Mouse (Mus musculus) adrenal gland, postnatal 25 days (tissue): ENCODE results near the gene Trim9. TPM values are rescaled to one million over a fixed set of nuclear protein-coding genes. Genes with fewer than 3 reads are reported as not detected.
A peak's percentile ranks its signal among the peaks of the same experiment; 100 is the strongest.

Experiments
- DNase-seq: peaks from one replicate; pipeline ENCODE4 v3.0.0; 2021; ENCODE audit warnings: mixed read lengths
- total RNA-seq: library from RNA; stranded (reverse); gene quantifications from 2 replicates; pipeline ENCODE4 v1.2.3, GENCODE M21; 2021

The Trim9 gene
- total RNA-seq, 1 experiment from 2014 or later = 2.3 TPM

DNA sequence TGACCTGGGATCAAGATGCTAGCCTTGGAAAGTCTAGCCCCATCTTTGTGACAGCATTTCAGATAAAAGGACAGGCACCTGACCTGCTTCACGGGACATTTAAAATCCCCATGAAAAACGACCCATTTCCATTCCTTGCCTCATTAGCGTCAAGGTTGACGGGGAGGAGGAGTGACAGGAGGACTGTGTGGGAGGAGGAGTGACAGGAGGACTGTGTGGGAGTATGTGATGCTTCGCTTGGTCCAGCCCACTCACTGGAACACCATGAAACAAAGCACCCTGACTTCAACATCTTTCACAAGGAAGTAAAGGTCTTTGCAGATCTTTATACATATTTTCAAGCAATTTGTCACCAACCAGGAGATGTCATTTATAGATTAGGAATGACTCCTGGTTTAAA is 139.2 kb downstream of the Trim9 start:
- no peak for DNase-seq

DNA sequence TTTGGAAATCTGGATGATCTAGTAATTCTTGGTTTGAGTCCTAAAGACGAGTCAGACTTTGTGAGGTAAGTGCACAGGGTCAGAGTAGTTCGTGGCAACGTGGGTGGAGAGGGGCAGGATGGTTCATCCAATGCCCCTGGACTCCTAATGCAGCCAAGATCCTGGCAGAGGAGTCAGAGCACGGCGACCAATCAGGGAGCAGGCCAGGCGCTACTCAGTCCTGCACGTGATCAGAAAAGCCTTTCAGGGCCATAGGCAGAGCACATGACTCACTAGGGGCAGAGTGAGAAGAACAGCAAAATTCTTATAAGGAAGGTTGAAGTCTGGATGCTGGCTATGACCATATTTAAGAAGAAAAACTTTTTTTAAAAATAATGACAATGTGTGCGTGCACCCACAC is 143.0 kb downstream of the Trim9 start:
- peak; percentile 9 for DNase-seq

DNA sequence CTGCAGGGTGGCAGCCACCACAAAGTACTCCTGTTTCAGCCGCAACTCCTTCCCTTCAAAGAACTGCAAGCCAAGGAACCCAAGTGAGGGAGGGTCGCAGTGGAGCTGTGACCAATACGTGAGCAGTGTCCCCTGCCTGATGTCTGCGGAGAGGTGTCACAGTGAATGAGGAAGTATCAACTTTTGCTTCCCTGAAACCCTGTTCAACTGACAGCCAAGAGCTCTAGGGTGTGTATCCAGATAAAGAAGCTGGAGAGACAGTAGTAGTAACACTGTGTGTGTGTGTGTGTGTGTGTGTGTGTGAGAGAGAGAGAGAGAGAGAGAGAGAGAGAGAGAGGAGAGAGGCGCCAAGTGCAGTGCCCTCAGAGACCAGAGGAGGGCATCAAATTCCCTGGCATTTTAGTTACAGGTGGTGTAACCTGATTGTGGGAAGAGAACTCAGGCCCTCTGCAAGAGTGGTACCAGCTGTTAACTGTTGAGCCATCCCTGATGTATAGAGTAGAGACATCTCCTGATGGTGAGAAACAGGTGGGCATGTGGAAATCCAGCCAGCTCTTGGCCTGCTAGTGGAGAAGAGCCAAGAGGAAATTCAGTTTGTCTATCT is 145.4 kb downstream of the Trim9 start:
- no peak for DNase-seq

DNA sequence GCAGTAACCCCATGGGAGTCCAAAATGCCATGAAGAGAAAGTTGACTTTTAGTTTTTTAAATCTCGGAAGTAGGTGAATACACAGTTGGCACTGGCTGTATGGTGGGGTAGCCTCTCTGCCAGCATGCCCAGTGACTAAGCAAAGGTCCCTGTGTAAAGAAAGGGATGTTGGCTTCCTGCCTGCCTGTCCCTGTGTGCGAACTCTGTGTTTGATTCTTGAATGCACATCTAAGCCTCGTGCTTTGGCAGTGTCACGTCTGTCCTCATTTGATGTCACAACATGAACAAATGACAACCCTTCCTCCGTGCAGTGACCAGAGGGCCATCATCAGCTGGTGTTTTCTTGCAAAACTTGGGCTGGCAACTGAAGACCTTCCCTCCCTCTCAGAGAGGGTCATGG is 151.1 kb downstream of the Trim9 start:
- peak; percentile 42 for DNase-seq

DNA sequence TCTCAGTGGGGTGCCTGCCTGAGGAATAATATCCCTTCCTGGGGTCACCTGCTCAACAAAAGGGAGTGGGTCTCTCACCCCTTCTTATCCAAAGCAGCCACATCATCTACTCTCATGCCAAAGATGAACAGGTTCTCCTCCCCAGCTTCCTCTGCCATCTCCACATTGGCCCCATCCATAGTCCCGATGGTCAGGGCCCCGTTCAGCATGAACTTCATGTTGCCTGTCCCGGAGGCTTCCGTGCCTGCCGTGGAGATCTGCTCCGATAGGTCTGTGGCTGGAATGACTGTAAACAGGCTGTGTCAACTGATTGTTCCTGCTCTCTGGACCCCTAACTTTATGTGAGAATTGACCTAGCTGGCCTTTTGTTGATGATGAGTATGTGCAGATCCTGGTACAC is 152.0 kb downstream of the Trim9 start:
- no peak for DNase-seq

Other genes starting within 250 kb of the Trim9 start
- gene Nin, start 233.9 kb downstream of the Trim9 start, total RNA-seq = 30.8 and 42.1 TPM in 2 replicates
- gene Abhd12b, start 193.5 kb downstream of the Trim9 start, total RNA-seq = not detected in 2 replicates
- 82.2 and 92.3 TPM in 2 replicates for gene Pygl, start 116.1 kb downstream of the Trim9 start, total RNA-seq
- gene Tmx1, start 105.5 kb upstream of the Trim9 start, total RNA-seq = 53.7 and 54.0 TPM in 2 replicates